ENCODE assay signal across 8 mouse cellular contexts in the genomic region with DNA sequence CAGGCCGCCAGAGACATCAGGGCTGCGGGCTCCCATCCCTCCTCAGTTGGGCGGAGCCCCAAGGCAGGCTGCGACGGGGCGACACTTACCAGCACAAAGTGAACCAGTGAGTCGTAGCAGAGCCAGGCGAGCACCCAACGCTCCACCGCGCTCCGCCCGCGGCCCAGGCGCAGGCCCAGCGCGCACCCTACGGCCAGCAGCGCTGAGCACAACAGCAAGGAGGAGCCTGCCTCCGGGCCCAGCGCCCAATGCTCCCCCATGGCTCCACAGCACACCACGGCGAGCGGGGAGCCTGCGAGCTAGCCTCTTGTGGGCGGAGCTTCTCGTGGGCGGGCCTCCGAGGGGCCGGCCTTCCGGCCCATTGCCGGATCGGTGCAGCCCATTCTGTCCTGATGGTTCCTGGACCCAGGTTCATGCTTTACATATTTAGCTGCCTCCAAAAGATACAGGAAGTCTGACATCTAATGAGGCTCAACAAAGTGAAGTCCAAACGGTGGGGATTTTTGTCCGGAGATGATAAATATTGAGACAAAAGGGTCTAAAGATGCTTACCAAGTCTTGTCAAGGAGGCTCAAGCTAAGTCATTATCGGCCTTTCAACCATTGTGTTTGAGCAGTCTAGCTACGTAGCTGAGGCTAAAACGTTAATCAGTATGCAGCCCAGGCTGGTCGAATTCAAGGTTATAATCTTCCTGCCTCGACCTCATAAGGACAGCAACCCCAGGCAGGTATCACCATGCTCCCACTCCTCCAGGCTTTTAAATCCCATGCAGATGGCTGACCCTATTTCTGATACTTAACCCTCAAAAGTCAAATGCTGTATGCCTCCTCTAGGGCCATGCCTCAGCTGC. TPM values are rescaled to one million over a fixed set of nuclear protein-coding genes. Genes with fewer than 3 reads are reported as not detected.
DNase-seq lines count a peak whose midpoint lies in the region; ATAC-seq lines count a peak whose summit lies in the region.

A gene (minus strand): TSS at position 309 of the 850 bp plus-strand sequence.

- peak; percentile 95 for ATAC-seq in common myeloid progenitor, adult 5-6 weeks (replicated peaks; ENCODE audit: low read depth, poor library complexity, severe bottlenecking)
- ATAC-seq in megakaryocyte progenitor cell, adult 5-6 weeks (replicated peaks; ENCODE audit: poor library complexity), result peak; percentile 94

- DNase-seq in ZHBTc4 (ENCODE audit: low read depth, low spot score), result peak; percentile 86
- peak; percentile 92 to 93 for DNase-seq in gastrocnemius, adult 8-10 months (ENCODE audit: low spot score in 2 of 2)
- peak; percentile 95 for DNase-seq in induced T-regulatory cell, adult 2 months (ENCODE audit: low read depth)
- DNase-seq in left cerebral cortex, adult 9 months (ENCODE audit: low spot score in 2 of 2), result peak; percentile 71 to 91
- peak; percentile 85 for DNase-seq in right cerebral cortex, postnatal 14 days
- peak; percentile 90 to 95 for DNase-seq in urinary bladder, postnatal 36 days (ENCODE audit: low spot score in 2 of 2)

RNA-seq across cellular contexts. Expression of the gene that starts here (rescaled TPM):
- total RNA-seq in common myeloid progenitor, adult 5-6 weeks (2017), result 4.3 and 6.0 TPM in 2 replicates
- 1 to 10 TPM in 3 of 4 experiments, under 1 TPM in 1; 0.99 to 1.5 (median 1.2) TPM for total RNA-seq in gastrocnemius, adult 8-10 months (2022)
- 3.7 and 4.3 TPM in 2 replicates for total RNA-seq in megakaryocyte progenitor cell, adult 5-6 weeks (2015)
- total RNA-seq in megakaryocyte progenitor cell, adult 5-6 weeks (2017), result 1.6 and 2.7 TPM in 2 replicates

Comparison
In these comparisons a context has a peak if more than half of its experiments do, and no peak if none do; other contexts are left out.
1. Peak in every context shown above with its lines: DNase-seq and ATAC-seq.